Mouse (Mus musculus): ENCODE data around the gene Abcc4.

DNA sequence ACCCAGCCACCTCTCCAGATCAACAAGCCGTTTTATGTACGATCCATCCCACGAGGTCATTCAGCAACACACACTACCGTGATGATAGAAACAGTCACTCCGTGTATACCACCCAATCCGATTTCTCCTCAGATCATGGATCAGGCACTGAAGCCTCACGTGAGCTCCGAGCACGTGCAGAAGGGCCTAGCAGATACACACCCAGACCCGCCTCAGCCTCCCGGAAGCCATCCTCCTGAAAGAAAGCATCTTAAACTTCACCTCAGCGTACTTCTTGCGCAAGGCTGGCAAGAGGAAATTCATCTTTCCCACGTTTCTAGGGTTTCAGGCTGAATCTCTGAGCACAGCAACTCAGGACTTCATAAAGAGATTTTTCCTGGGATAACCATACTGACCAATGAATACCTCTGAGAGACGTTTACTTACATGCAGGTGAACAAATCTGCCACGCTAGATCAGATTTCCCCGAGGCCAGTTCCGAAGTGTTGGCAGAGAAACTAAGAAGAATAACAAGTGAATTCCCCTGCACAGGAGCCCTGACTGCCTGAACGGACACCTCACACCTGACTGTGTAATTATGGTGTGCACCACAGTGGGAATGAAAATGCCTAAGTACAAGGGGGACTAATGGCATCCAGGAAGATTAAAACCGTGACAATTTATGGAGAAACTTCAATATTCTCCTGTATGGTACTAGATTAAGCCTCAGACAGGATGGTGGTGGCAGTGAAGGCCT lies 54.1 kb downstream of the Abcc4 start:
- TF ChIP-seq CTCF (conservative IDR thresholded peaks at IDR 0.05; ENCODE audit: low read length) (no peak), NANOG (IDR thresholded peaks at IDR 0.05; ENCODE audit: borderline replicate concordance, low read length) (no peak), POU5F1 (IDR thresholded peaks at IDR 0.05; ENCODE audit: borderline replicate concordance, low read length) (no peak)

Measured in E14TG2a.4 (cell line).